Mouse (Mus musculus) adrenal gland, postnatal 10 days (tissue): ENCODE measurements at regions not wholly inside any gene's neighbourhood (a gene's known extent, or its start where the extent isn't known, plus 50 kb on each side); places are given as distances from the start of the nearest gene placed in this dataset.

Experiments
- DNase-seq: peaks from one replicate; pipeline ENCODE4 v3.0.0; 2021; ENCODE audit warnings: mixed read lengths

DNA sequence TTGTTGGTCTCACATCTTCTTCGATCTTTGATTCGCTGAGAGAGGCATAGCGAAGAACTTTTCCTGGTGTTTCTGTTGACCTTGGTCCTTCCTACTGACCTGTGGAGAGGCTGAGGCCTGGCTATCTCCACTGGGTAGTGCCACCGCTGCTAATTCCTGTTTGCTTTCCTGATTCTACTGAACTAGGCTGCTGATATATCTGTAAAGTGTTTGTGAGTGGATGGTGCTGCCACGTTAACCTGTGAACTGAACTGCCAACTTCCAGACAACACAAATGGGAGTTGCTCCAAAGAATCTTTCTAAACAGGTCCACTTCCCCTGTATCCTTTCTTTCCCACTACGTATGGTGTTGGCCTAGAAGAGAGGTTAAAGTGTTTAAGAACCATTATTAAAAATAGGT is 78.0 kb upstream of the Akt3 start:
- no peak for DNase-seq

- DNase-seq, result no peak
These were observed 65.4 kb upstream of the Akt3 start for GRCm38 (mm10) chr1:177323366-177323765.

- DNase-seq, result peak; percentile 10
These were observed 64.8 kb upstream of the Akt3 start for GRCm38 (mm10) chr1:177322745-177323299.

GRCm38 (mm10) chr1:177322307-177322685 is 64.3 kb upstream of the Akt3 start:
- DNase-seq, result no peak

DNA sequence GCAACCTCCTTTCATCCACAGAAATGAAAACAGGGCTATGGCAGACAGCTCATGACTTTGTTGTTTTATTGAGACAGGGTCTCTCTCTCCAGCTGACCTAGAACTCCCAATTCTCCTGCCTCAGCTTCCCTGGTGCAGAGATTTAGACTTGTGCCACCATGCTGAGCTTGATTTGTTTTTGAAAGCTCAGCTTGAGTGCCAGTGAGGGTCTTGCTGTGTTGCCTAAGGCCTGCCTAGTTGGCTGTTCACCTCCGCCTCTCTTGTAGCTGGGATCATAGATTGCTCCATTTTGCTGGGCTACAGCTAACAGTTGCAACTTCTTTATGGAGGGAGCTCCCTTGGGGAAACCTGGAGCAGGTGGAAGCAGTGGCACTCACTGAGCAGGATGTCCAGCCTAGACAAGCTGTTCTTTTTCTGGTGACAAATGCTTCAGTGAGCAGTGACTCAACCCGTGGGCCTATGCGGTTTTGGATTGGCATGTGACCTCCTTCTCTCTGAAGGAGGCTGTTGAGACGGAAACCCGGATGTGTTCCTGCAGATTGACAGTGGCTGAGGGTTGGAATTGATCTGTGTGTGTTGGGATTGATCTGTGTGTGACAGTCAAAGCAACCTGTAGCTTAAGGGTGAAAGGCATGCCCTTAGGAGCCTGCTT is 63.8 kb upstream of the Akt3 start:
- DNase-seq, result no peak

GRCm38 (mm10) chr1:177308213-177308872 is 50.3 kb upstream of the Akt3 start:
- peak; percentile 5 for DNase-seq
